Mouse (Mus musculus) forebrain, embryonic 12.5 days (tissue): ENCODE data around the gene Gtpbp4. TPM values are rescaled to one million over a fixed set of nuclear protein-coding genes. Genes with fewer than 3 reads are reported as not detected.
"Not testable (repeated sequence)": the region's sequence is repeated elsewhere in the genome, so short reads cannot be mapped to it uniquely, and the experiment has no call there.

ENCODE experiments used
- ATAC-seq: fragments of 200-750 bp; cut with Nextera tagmentation; 2 replicates; pipeline ENCODE4 v1.8.0; 2017; ENCODE audit warnings: moderate TSS enrichment; ENCODE audit not compliant: low FRiP score
- H3K27ac ChIP-seq: fragments of 300-500 bp; sonication (generic); 2 replicates; pipeline ENCODE4 v1.5.1; 2016; ENCODE audit warnings: mild to moderate bottlenecking
- H3K27me3 ChIP-seq: fragments of 300-500 bp; sonication (generic); 2 replicates; pipeline ENCODE4 v1.6.1; 2016; ENCODE audit warnings: mild to moderate bottlenecking
- H3K36me3 ChIP-seq: fragments of 300-500 bp; sonication (generic); replicated peaks from 2 replicates; pipeline ENCODE4 v1.6.1; 2016; ENCODE audit warnings: mild to moderate bottlenecking
- H3K4me1 ChIP-seq: fragments of 300-500 bp; sonication (generic); 2 replicates; pipeline ENCODE4 v1.6.1; 2016
- H3K4me2 ChIP-seq: fragments of 300-500 bp; sonication (generic); 2 replicates; pipeline ENCODE4 v1.6.1; 2016; ENCODE audit warnings: mild to moderate bottlenecking, moderate library complexity
- H3K4me3 ChIP-seq: fragments of 300-500 bp; sonication (generic); replicated peaks from 2 replicates; pipeline ENCODE4 v1.5.1; 2016; ENCODE audit warnings: mild to moderate bottlenecking
- H3K9ac ChIP-seq: fragments of 300-500 bp; sonication (generic); 2 replicates; pipeline ENCODE4 v1.6.1; 2016; ENCODE audit warnings: mild to moderate bottlenecking
- H3K9me3 ChIP-seq: fragments of 300-500 bp; sonication (generic); 2 replicates; pipeline ENCODE4 v1.6.1; 2016
- WGBS: fragments of 180-500 bp; shearing (Covaris S2); methylation state at CpG from one replicate; pipeline ENCODE4 v1.1.7; 2016; 5-methylcytosine and 5-hydroxymethylcytosine counted together
- polyA plus RNA-seq: library from polyadenylated mRNA; unstranded; fragments of >200 nt; fragmentation: Nextera tagmentation; extraction: Ambion mirVana; gene quantifications from 2 replicates; pipeline ENCODE4 v1.2.1, GENCODE M21; 2016

Gtpbp4 gene
- polyA plus RNA-seq, 1 experiment from 2014 or later, result 96.2 TPM

- Histone ChIP-seq H3K27me3 (0 out of 2 replicates have a peak, but pooled peaks cover 8% of the 10 kb centered on the region), H3K4me3 (no peak overlapping the region), H3K4me2 (no peak overlapping the region), H3K36me3 (no peaks in the 10 kb centered on the region), H3K9me3 (no peaks in the 10 kb centered on the region), H3K4me1 (no peaks in the 10 kb centered on the region), H3K9ac (no peak overlapping the region), H3K27ac (no peak overlapping the region)
- ATAC-seq, result no peak
- WGBS, result 47% methylated on average over 3 of the region's 3 CpGs
These were observed 18.5 kb upstream of the Gtpbp4 start for GRCm38 (mm10) chr13:9014431-9014830.

DNA sequence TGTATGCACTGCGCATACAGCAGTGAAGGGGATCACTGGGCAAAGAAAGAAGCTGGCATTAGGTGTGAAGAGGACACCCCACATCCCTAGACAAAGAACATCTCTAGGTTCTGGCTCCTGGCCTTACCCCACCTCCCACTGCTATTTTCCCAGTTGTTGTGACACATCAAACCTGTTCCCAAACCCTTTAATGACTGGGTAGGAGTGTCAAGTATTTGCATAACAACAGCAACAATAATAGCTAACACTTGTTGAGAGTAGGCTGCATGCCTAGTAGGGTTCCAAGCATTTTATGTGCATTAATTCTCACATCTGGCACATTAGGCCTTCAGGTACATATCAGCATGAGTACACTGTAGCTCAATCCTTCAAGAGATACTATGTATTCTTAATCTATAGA lies 17.6 kb upstream of the Gtpbp4 start:
- H3K9ac ChIP-seq, result no peak overlapping the region
- 0 out of 2 replicates have a peak, but pooled peaks cover 8% of the 10 kb centered on the region for H3K27me3 ChIP-seq
- no peak overlapping the region for H3K4me3 ChIP-seq
- H3K36me3 ChIP-seq, result no peaks in the 10 kb centered on the region
- H3K9me3 ChIP-seq, result no peaks in the 10 kb centered on the region
- no peaks in the 10 kb centered on the region for H3K4me1 ChIP-seq
- no peak overlapping the region for H3K27ac ChIP-seq
- 73% methylated on average over 1 of the region's 1 CpGs for WGBS
- no peak overlapping the region for H3K4me2 ChIP-seq
- ATAC-seq, result no peak

DNA sequence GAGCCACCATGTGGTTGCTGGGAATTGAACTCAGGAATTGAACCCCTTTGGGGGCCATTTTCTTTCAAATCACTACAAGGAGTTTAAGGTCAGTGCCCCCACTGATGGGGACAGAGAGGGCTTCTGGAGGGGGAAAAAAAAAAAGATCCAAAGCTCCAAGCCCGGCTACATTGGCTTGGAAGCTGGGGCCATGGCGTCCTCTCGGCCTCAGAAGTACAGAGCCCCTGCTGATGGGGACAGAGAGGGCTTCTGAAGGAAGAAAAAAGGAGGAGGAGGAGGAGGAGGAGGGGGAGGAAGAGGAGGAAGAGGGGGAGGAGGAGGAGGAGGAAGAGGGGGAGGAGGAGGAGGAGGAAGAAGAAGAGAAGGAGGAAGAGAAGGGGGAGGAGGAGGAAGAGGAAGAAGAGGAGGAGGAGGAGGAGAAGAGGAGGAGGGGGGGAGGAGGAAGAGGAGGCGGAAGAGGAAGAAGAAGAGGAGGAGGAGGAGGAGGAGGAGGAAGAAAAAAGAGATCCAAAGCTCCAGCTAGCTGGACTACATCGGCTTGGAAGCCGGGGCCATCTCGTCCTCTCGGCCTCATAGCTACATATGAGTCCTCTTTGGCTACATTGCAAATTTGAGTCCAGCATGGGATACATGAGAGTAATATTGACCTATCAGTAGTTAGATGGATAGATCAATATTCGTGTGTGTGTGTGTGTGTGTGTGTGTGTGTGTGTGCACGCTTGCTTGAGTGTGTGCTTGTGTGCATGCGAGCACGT lies 15.9 kb upstream of the Gtpbp4 start:
- no peak overlapping the region for H3K27ac ChIP-seq
- no peaks in the 10 kb centered on the region for H3K4me1 ChIP-seq
- no peak overlapping the region for H3K4me3 ChIP-seq
- no peak overlapping the region for H3K9ac ChIP-seq
- 0 out of 2 replicates have a peak, but pooled peaks cover 8% of the 10 kb centered on the region for H3K27me3 ChIP-seq
- H3K9me3 ChIP-seq, result no peaks in the 10 kb centered on the region
- no peak for ATAC-seq
- no peak overlapping the region for H3K4me2 ChIP-seq
- H3K36me3 ChIP-seq, result no peaks in the 10 kb centered on the region
- 55% methylated on average over 12 of the region's 12 CpGs for WGBS

- H3K4me1 ChIP-seq, result no peaks in the 10 kb centered on the region
- no peaks in the 10 kb centered on the region for H3K9me3 ChIP-seq
- no peak overlapping the region for H3K27ac ChIP-seq
- no peaks in the 10 kb centered on the region for H3K27me3 ChIP-seq
- no peak for ATAC-seq
- no peak overlapping the region for H3K9ac ChIP-seq
- no peak overlapping the region for H3K4me3 ChIP-seq
- WGBS, result 85% methylated on average over 2 of the region's 2 CpGs
- H3K4me2 ChIP-seq, result no peak overlapping the region
- no peaks in the 10 kb centered on the region for H3K36me3 ChIP-seq
These were observed 7.4 kb upstream of the Gtpbp4 start for GRCm38 (mm10) chr13:9003306-9003705.

GRCm38 (mm10) chr13:8999464-8999863 lies 3.6 kb upstream of the Gtpbp4 start:
- no peak overlapping the region for H3K9ac ChIP-seq
- H3K4me3 ChIP-seq, result no peak overlapping the region
- H3K9me3 ChIP-seq, result no peaks in the 10 kb centered on the region
- no peak overlapping the region for H3K27ac ChIP-seq
- 82% methylated on average over 8 of the region's 8 CpGs for WGBS
- no peaks in the 10 kb centered on the region for H3K27me3 ChIP-seq
- H3K36me3 ChIP-seq, result no peaks in the 10 kb centered on the region
- H3K4me1 ChIP-seq, result peaks cover 13% of the 10 kb centered on the region
- H3K4me2 ChIP-seq, result no peak overlapping the region
- no peak for ATAC-seq

DNA sequence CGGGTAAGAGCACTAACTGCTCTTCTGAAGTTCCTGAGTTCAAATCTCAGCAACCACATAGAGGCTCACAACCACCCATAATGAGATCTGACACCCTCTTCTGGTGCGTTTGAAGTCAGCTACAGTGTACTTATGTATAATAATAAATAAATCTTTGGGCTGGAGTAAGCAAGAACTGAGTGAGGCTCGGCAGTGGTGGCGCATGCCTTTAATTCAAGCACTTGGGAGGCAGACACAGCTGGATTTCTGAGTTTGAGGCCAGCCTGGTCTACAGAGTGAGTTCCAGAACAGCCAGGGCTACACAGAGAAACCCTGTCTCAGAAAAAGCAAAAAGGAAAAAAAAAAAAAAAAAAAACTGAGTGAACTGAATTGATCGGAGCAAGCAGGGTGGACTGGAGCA lies 1.3 kb upstream of the Gtpbp4 start:
- WGBS, result 88% methylated on average over 5 of the region's 5 CpGs
- not testable (repeated sequence) for H3K4me3 ChIP-seq, H3K9ac ChIP-seq, H3K36me3 ChIP-seq, H3K27me3 ChIP-seq, H3K4me2 ChIP-seq, H3K9me3 ChIP-seq, ATAC-seq, H3K27ac ChIP-seq
- H3K4me1 ChIP-seq, result peaks cover 20% of the 10 kb centered on the region

DNA sequence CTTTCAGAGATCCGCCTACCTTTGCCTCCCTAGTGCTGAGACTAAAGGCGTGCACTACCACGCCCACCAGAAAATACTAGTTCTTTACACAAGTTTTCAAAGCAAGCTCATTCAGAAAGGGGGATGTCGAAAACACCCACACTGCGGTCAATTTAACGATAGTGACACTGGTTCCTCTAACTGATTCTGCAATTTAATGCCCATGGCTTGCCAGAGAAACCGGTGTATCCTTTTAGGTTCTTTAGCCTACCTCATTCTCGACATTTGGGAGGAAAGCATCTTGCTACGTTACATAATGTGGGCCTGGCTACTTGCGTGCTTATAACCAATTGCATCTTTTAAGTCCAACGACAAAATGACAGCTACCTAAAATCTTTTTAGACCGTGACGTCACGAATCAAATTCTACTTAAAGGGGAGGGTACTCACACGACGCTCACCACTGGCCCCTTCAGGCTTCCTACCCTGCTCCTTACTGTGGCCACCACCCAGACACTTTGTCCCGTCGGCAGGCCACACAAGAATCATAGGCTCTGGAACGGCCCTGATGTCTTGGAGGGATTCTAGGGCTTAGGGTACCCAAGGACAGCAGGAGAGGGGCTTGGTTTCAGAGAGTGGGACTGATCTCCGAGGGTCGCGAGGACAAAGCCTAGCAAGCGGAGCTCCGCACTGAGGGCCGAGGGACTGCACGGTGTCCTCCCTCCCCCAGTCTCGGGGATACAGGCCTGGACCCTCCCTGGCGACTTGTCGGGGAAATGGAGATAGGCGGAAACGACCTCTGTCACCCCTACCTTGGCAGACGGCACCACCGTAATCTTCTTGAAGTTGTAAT lies 509 bp downstream of the Gtpbp4 start:
- Histone ChIP-seq H3K36me3 (peaks cover 10% of the 10 kb centered on the region), H3K4me1 (peaks cover 20% of the 10 kb centered on the region), H3K4me3 (peak overlapping the region; percentile 95), H3K27me3 (no peaks in the 10 kb centered on the region), H3K9me3 (no peaks in the 10 kb centered on the region), H3K9ac (peak overlapping the region; percentile 84), H3K4me2 (peak overlapping the region; percentile 74), H3K27ac (peak overlapping the region; percentile 27; the same call in 1 of the 2 replicates)
- 4% methylated on average over 33 of the region's 33 CpGs for WGBS
- peak; percentile 83 for ATAC-seq

GRCm38 (mm10) chr13:8992231-8992630 lies 3.7 kb downstream of the Gtpbp4 start:
- H3K4me2 ChIP-seq, result no peak overlapping the region
- WGBS, result 93% methylated on average over 6 of the region's 6 CpGs
- H3K9ac ChIP-seq, result no peak overlapping the region
- H3K9me3 ChIP-seq, result no peaks in the 10 kb centered on the region
- H3K36me3 ChIP-seq, result peaks cover 38% of the 10 kb centered on the region
- no peak overlapping the region for H3K27ac ChIP-seq
- H3K4me3 ChIP-seq, result no peak overlapping the region
- peaks cover 20% of the 10 kb centered on the region for H3K4me1 ChIP-seq
- no peaks in the 10 kb centered on the region for H3K27me3 ChIP-seq
- no peak for ATAC-seq

GRCm38 (mm10) chr13:8972972-8973371 lies 22.9 kb downstream of the Gtpbp4 start:
- no peaks in the 10 kb centered on the region for H3K4me1 ChIP-seq
- H3K36me3 ChIP-seq, result peaks cover 85% of the 10 kb centered on the region
- no peak overlapping the region for H3K4me3 ChIP-seq
- H3K27me3 ChIP-seq, result no peaks in the 10 kb centered on the region
- no peaks in the 10 kb centered on the region for H3K9me3 ChIP-seq
- H3K9ac ChIP-seq, result no peak overlapping the region
- no peak for ATAC-seq
- no peak overlapping the region for H3K4me2 ChIP-seq
- H3K27ac ChIP-seq, result no peak overlapping the region
- WGBS, result 97% methylated on average over 3 of the region's 3 CpGs

DNA sequence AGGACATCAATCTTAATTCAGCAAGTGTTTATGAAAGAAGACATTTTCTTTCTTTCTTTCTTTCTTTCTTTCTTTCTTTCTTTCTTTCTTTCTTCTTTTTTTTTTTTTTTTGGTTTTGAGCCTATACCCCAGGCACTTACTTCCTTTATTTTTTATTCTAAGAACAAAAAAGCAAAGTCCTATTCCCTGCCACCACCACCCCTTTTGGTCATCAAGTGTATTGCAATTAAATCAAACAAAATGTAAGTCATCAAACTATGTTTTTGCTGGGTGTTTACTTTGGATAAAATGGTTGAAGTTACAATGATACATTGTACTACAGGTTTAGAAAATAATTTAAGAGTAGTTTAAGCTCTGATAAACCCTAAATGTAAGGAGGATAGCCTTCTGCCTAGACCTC lies 23.5 kb downstream of the Gtpbp4 start:
- Histone ChIP-seq H3K27me3 (no peaks in the 10 kb centered on the region), H3K9me3 (no peaks in the 10 kb centered on the region), H3K4me2 (no peak overlapping the region), H3K27ac (no peak overlapping the region), H3K4me3 (no peak overlapping the region), H3K4me1 (no peaks in the 10 kb centered on the region), H3K36me3 (peaks cover 84% of the 10 kb centered on the region), H3K9ac (no peak overlapping the region)
- ATAC-seq, result no peak

- WGBS, result 91% methylated on average over 8 of the region's 8 CpGs
- H3K4me2 ChIP-seq, result no peak overlapping the region
- H3K36me3 ChIP-seq, result peaks cover 45% of the 10 kb centered on the region
- H3K4me1 ChIP-seq, result no peaks in the 10 kb centered on the region
- no peaks in the 10 kb centered on the region for H3K9me3 ChIP-seq
- H3K27ac ChIP-seq, result no peak overlapping the region
- no peak for ATAC-seq
- no peak overlapping the region for H3K9ac ChIP-seq
- H3K27me3 ChIP-seq, result no peaks in the 10 kb centered on the region
- H3K4me3 ChIP-seq, result no peak overlapping the region
These were observed 28.1 kb downstream of the Gtpbp4 start for GRCm38 (mm10) chr13:8967742-8968141.

DNA sequence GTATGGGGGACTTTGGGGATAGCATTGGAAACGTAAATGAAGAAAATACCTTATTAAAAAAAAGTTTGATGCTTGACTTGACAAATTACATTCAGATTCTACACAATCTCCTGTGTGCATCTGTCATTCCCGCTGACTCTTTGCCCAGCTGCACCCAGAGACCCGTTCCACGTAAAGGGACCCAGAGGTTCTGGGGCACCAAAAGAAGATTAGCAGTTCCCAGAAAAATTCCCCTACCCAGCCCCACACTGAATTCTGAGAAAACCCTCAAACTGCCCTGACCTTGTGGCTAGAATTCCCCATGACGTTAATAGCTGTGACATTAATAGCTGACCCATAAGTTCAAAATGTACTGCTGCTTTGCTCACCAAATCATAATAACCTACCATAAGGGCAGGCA lies 30.7 kb downstream of the Gtpbp4 start:
- peaks cover 30% of the 10 kb centered on the region for H3K36me3 ChIP-seq
- H3K4me1 ChIP-seq, result no peaks in the 10 kb centered on the region
- H3K9ac ChIP-seq, result no peak overlapping the region
- ATAC-seq, result no peak
- no peak overlapping the region for H3K4me2 ChIP-seq
- no peaks in the 10 kb centered on the region for H3K9me3 ChIP-seq
- 94% methylated on average over 5 of the region's 5 CpGs for WGBS
- H3K27ac ChIP-seq, result no peak overlapping the region
- H3K4me3 ChIP-seq, result no peak overlapping the region
- H3K27me3 ChIP-seq, result no peaks in the 10 kb centered on the region
